Mouse (Mus musculus): Measurements from ENCODE around the gene Golga5.

GRCm38 (mm10) chr12:102474411-102474810, 5.5 kb downstream of the Golga5 start:
- TF ChIP-seq EP300 (IDR thresholded peaks at IDR 0.05) (no peak), CTCF (IDR thresholded peaks at IDR 0.05) (no peak)

All from lung, postnatal 0 days (tissue).